Mouse (Mus musculus): ENCODE measurements around the gene Polq. TPM values are rescaled to one million over a fixed set of nuclear protein-coding genes. Genes with fewer than 3 reads are reported as not detected.

Polq gene
- polyA plus RNA-seq, 1 experiment from 2014 or later: 1.1 TPM

GRCm38 (mm10) chr16:37010370-37010769 lies 1.2 kb upstream of the Polq start:
- H3K27me3 ChIP-seq (ENCODE audit: control insufficient read depth, insufficient read depth, low read length): no peaks in the 10 kb centered on the region
- H3K4me1 ChIP-seq (replicated peaks; ENCODE audit: control insufficient read depth, insufficient read depth): no peaks in the 10 kb centered on the region
- H3K4me2 ChIP-seq (replicated peaks; ENCODE audit: low read depth): no peak overlapping the region
- 50% methylated on average over 4 of the region's 4 CpGs for WGBS
- no peak overlapping the region for H3K4me3 ChIP-seq (ENCODE audit: low read depth, low read length)
- H3K9me3 ChIP-seq (ENCODE audit: control insufficient read depth, low read length): no peaks in the 10 kb centered on the region
- TF ChIP-seq EP300 (optimal IDR thresholded peaks at IDR 0.05) (no peak), CTCF (IDR thresholded peaks at IDR 0.05; ENCODE audit: low read depth) (peak; percentile 80)
- ATAC-seq (ENCODE audit: low FRiP score, low TSS enrichment) (peak; percentile 12; the same call in 1 of the 2 replicates), DNase-seq (ENCODE audit: low spot score) (no peak)
- H3K27ac ChIP-seq (replicated peaks): no peak overlapping the region
- no peak overlapping the region for H3K9ac ChIP-seq (ENCODE audit: low read length)
- H3K36me3 ChIP-seq (ENCODE audit: control insufficient read depth, insufficient read depth, low read length): no peaks in the 10 kb centered on the region

GRCm38 (mm10) chr16:37011922-37012289 lies 320 bp downstream of the Polq start:
- ATAC-seq (ENCODE audit: low FRiP score, low TSS enrichment): peak; percentile 42
- peak overlapping the region; percentile 95 for H3K4me2 ChIP-seq (replicated peaks; ENCODE audit: low read depth)
- DNase-seq (ENCODE audit: low spot score): no peak
- TF ChIP-seq EP300 (optimal IDR thresholded peaks at IDR 0.05): no peak
- H3K9me3 ChIP-seq (ENCODE audit: control insufficient read depth, low read length): no peaks in the 10 kb centered on the region
- H3K27me3 ChIP-seq (ENCODE audit: control insufficient read depth, insufficient read depth, low read length): no peaks in the 10 kb centered on the region
- H3K9ac ChIP-seq (ENCODE audit: low read length): peak overlapping the region; percentile 60
- H3K36me3 ChIP-seq (ENCODE audit: control insufficient read depth, insufficient read depth, low read length): no peaks in the 10 kb centered on the region
- H3K4me3 ChIP-seq (ENCODE audit: low read depth, low read length): peak overlapping the region; percentile 70
- no peaks in the 10 kb centered on the region for H3K4me1 ChIP-seq (replicated peaks; ENCODE audit: control insufficient read depth, insufficient read depth)
- no peak overlapping the region for H3K27ac ChIP-seq (replicated peaks)
- WGBS: under 1% methylated on average over 26 of the region's 26 CpGs

GRCm38 (mm10) chr16:37012336-37012735 lies 750 bp downstream of the Polq start:
- Histone ChIP-seq H3K4me3 (ENCODE audit: low read depth, low read length) (peak overlapping the region; percentile 70), H3K36me3 (ENCODE audit: control insufficient read depth, insufficient read depth, low read length) (no peaks in the 10 kb centered on the region), H3K4me2 (replicated peaks; ENCODE audit: low read depth) (peak overlapping the region; percentile 95), H3K27ac (replicated peaks) (no peak overlapping the region), H3K9me3 (ENCODE audit: control insufficient read depth, low read length) (no peaks in the 10 kb centered on the region), H3K4me1 (replicated peaks; ENCODE audit: control insufficient read depth, insufficient read depth) (no peaks in the 10 kb centered on the region), H3K27me3 (ENCODE audit: control insufficient read depth, insufficient read depth, low read length) (no peaks in the 10 kb centered on the region), H3K9ac (ENCODE audit: low read length) (no peak overlapping the region)
- WGBS: 40% methylated on average over 5 of the region's 5 CpGs
- DNase-seq (ENCODE audit: low spot score) (no peak), ATAC-seq (ENCODE audit: low FRiP score, low TSS enrichment) (no peak)
- TF ChIP-seq EP300 (optimal IDR thresholded peaks at IDR 0.05): no peak
- no peak for TF ChIP-seq CTCF (IDR thresholded peaks at IDR 0.05; ENCODE audit: low read depth)

- DNase-seq (ENCODE audit: low spot score): no peak
- H3K9me3 ChIP-seq (ENCODE audit: control insufficient read depth, low read length): no peaks in the 10 kb centered on the region
- no peak for ATAC-seq (ENCODE audit: low FRiP score, low TSS enrichment)
- 68% methylated on average over 3 of the region's 3 CpGs for WGBS
- no peaks in the 10 kb centered on the region for H3K36me3 ChIP-seq (ENCODE audit: control insufficient read depth, insufficient read depth, low read length)
- H3K4me2 ChIP-seq (replicated peaks; ENCODE audit: low read depth): no peak overlapping the region
- H3K4me1 ChIP-seq (replicated peaks; ENCODE audit: control insufficient read depth, insufficient read depth): no peaks in the 10 kb centered on the region
- no peaks in the 10 kb centered on the region for H3K27me3 ChIP-seq (ENCODE audit: control insufficient read depth, insufficient read depth, low read length)
- TF ChIP-seq EP300 (optimal IDR thresholded peaks at IDR 0.05): no peak
- no peak for TF ChIP-seq CTCF (IDR thresholded peaks at IDR 0.05; ENCODE audit: low read depth)
- H3K27ac ChIP-seq (replicated peaks): no peak overlapping the region
- no peak overlapping the region for H3K4me3 ChIP-seq (ENCODE audit: low read depth, low read length)
- no peak overlapping the region for H3K9ac ChIP-seq (ENCODE audit: low read length)
Measured at GRCm38 (mm10) chr16:37027581-37027980, 16.0 kb downstream of the Polq start.

GRCm38 (mm10) chr16:37031996-37032395 lies 20.4 kb downstream of the Polq start:
- ATAC-seq (ENCODE audit: low FRiP score, low TSS enrichment) (no peak), DNase-seq (ENCODE audit: low spot score) (no peak)
- H3K4me1 ChIP-seq (replicated peaks; ENCODE audit: control insufficient read depth, insufficient read depth): no peaks in the 10 kb centered on the region
- no peak overlapping the region for H3K4me2 ChIP-seq (replicated peaks; ENCODE audit: low read depth)
- no peak overlapping the region for H3K4me3 ChIP-seq (ENCODE audit: low read depth, low read length)
- no peaks in the 10 kb centered on the region for H3K27me3 ChIP-seq (ENCODE audit: control insufficient read depth, insufficient read depth, low read length)
- no peaks in the 10 kb centered on the region for H3K9me3 ChIP-seq (ENCODE audit: control insufficient read depth, low read length)
- TF ChIP-seq CTCF (IDR thresholded peaks at IDR 0.05; ENCODE audit: low read depth) (no peak), EP300 (optimal IDR thresholded peaks at IDR 0.05) (no peak)
- H3K27ac ChIP-seq (replicated peaks): no peak overlapping the region
- H3K9ac ChIP-seq (ENCODE audit: low read length): no peak overlapping the region
- WGBS: 62% methylated on average over 3 of the region's 3 CpGs
- no peaks in the 10 kb centered on the region for H3K36me3 ChIP-seq (ENCODE audit: control insufficient read depth, insufficient read depth, low read length)

GRCm38 (mm10) chr16:37034751-37035150 lies 23.2 kb downstream of the Polq start:
- TF ChIP-seq EP300 (optimal IDR thresholded peaks at IDR 0.05): no peak
- no peak for TF ChIP-seq CTCF (IDR thresholded peaks at IDR 0.05; ENCODE audit: low read depth)
- ATAC-seq (ENCODE audit: low FRiP score, low TSS enrichment): no peak
- H3K27ac ChIP-seq (replicated peaks): no peak overlapping the region
- no peak overlapping the region for H3K9ac ChIP-seq (ENCODE audit: low read length)
- H3K27me3 ChIP-seq (ENCODE audit: control insufficient read depth, insufficient read depth, low read length): no peaks in the 10 kb centered on the region
- no peak for DNase-seq (ENCODE audit: low spot score)
- no peak overlapping the region for H3K4me3 ChIP-seq (ENCODE audit: low read depth, low read length)
- WGBS: 96% methylated on average over 8 of the region's 8 CpGs
- no peaks in the 10 kb centered on the region for H3K9me3 ChIP-seq (ENCODE audit: control insufficient read depth, low read length)
- H3K4me2 ChIP-seq (replicated peaks; ENCODE audit: low read depth): no peak overlapping the region
- H3K36me3 ChIP-seq (ENCODE audit: control insufficient read depth, insufficient read depth, low read length): no peaks in the 10 kb centered on the region
- no peaks in the 10 kb centered on the region for H3K4me1 ChIP-seq (replicated peaks; ENCODE audit: control insufficient read depth, insufficient read depth)

Measured in stomach, postnatal 0 days (tissue).